8 mouse cellular contexts compared by ENCODE assay signal in the genomic region with DNA sequence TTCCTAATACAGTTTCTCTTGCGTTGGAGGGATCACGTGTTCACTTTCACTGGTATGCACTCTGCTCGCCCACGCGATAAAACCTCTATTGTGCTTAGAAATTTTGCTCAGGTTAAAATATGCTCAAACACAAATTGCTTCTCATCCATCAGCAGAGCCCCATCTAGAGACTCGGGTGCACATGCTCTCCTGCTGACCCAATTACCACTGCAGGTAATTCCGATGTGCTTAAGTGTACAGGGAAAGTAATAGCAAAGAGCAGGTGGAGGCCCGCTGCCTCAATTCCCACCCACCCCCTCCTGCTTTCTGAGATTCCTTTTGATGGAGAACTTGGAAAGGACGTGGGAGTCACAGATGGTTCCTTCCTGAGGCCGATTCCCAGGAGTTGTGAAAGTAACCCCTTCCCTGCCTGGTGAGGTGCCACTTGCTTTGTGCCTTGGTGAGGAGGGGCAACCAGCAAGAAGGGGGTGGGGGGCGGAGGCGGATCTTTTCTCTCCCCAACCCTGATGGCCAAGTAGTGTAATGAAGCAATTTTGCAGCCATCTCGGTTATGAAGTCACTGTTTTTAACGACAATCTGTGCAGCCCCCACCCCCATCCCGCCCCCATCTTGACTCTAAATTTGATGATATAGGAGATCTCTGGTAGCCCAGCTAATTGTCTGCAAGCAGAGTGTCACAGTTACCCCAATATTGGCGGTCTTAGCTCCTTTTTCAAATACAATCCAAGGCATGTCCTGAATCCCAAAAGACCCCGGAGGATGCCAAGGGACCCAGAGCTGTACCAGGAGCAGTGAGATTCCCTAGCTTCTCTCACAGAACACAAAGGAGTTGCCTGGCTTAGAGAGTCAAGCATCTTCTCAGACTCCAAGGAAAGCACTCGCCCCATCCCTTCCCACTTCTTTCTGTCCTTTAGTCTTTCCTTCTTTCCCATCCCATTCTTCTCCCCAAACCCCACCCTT. TPM values are rescaled to one million over a fixed set of nuclear protein-coding genes. Genes with fewer than 3 reads are reported as not detected.
DNase-seq lines count a peak whose midpoint lies in the region; ATAC-seq and TF ChIP-seq lines count a peak whose summit lies in the region.

No protein-coding gene starts in this region.

- H3K27me3 ChIP-seq in heart, embryonic 12.5 days (replicated peaks) = peaks cover 31% of the 10 kb centered on the region
- peaks cover 34% of the 10 kb centered on the region for H3K27me3 ChIP-seq in embryonic facial prominence, embryonic 15.5 days
- H3K27me3 ChIP-seq in intestine, postnatal 0 days (replicated peaks; ENCODE audit: control insufficient read depth, insufficient read depth, low read length) = peaks cover 26% of the 10 kb centered on the region
- H3K27me3 ChIP-seq in midbrain, embryonic 12.5 days = peaks cover 32% of the 10 kb centered on the region

- peak overlapping the region; percentile 70 for H3K4me3 ChIP-seq in heart, embryonic 12.5 days
- H3K4me3 ChIP-seq in embryonic facial prominence, embryonic 15.5 days (replicated peaks) = peak overlapping the region; percentile 70
- H3K4me3 ChIP-seq in intestine, postnatal 0 days (ENCODE audit: low read depth, low read length) = peak overlapping the region; percentile 50
- peak overlapping the region; percentile 76 for H3K4me3 ChIP-seq in midbrain, embryonic 12.5 days

- 5% methylated on average over 18 of the region's 18 CpGs for WGBS in heart, embryonic 12.5 days
- WGBS in embryonic facial prominence, embryonic 15.5 days = 3% methylated on average over 18 of the region's 18 CpGs
- 6% methylated on average over 18 of the region's 18 CpGs for WGBS in intestine, postnatal 0 days
- 3% methylated on average over 18 of the region's 18 CpGs for WGBS in midbrain, embryonic 12.5 days

- DNase-seq in heart, postnatal 10 days = no peak
- no peak for DNase-seq in adrenal gland, adult 8-10 months
- no peak for DNase-seq in kidney, postnatal 10 days

- H3K9me3 ChIP-seq in heart, embryonic 12.5 days (replicated peaks) = no peaks in the 10 kb centered on the region
- H3K9me3 ChIP-seq in embryonic facial prominence, embryonic 15.5 days (replicated peaks) = no peaks in the 10 kb centered on the region
- H3K9me3 ChIP-seq in intestine, postnatal 0 days (ENCODE audit: control insufficient read depth) = no peaks in the 10 kb centered on the region
- no peaks in the 10 kb centered on the region for H3K9me3 ChIP-seq in midbrain, embryonic 12.5 days

- intact Hi-C loops in heart, postnatal 10 days (cut with DNase I) = no loop called here

- no peak for TF ChIP-seq CTCF in intestine, postnatal 0 days (IDR thresholded peaks at IDR 0.05; ENCODE audit: low read depth)

- no peak for ATAC-seq in heart, embryonic 12.5 days (ENCODE audit: insufficient number of reproducible peaks, low FRiP score)
- no peak for ATAC-seq in embryonic facial prominence, embryonic 15.5 days (ENCODE audit: insufficient number of reproducible peaks, low FRiP score, low TSS enrichment, low read depth)
- ATAC-seq in intestine, postnatal 0 days = no peak
- 0 out of 2 replicates have a peak, but pooled peaks have one; percentile 1 for ATAC-seq in midbrain, embryonic 12.5 days (ENCODE audit: low FRiP score, low read depth)
- no peak; the same call in 1 of the 2 replicates for ATAC-seq in megakaryocyte, adult 5-6 weeks (ENCODE audit: poor library complexity, severe bottlenecking)

- H3K27ac ChIP-seq in heart, embryonic 12.5 days (ENCODE audit: poor library complexity, severe bottlenecking) = no peak overlapping the region
- no peak overlapping the region for H3K27ac ChIP-seq in embryonic facial prominence, embryonic 15.5 days (replicated peaks)
- no peak overlapping the region for H3K27ac ChIP-seq in intestine, postnatal 0 days (ENCODE audit: low read depth, low read length)
- 0 out of 2 replicates have a peak overlapping the region, but pooled peaks have one; percentile 35 for H3K27ac ChIP-seq in midbrain, embryonic 12.5 days (replicated peaks)

- H3K36me3 ChIP-seq in heart, embryonic 12.5 days = no peaks in the 10 kb centered on the region
- H3K36me3 ChIP-seq in embryonic facial prominence, embryonic 15.5 days = no peaks in the 10 kb centered on the region
- no peaks in the 10 kb centered on the region for H3K36me3 ChIP-seq in intestine, postnatal 0 days (ENCODE audit: control insufficient read depth, insufficient read depth)
- H3K36me3 ChIP-seq in midbrain, embryonic 12.5 days = no peaks in the 10 kb centered on the region

- peaks cover 18% of the 10 kb centered on the region for H3K4me1 ChIP-seq in heart, embryonic 12.5 days (replicated peaks)
- peaks cover 22% of the 10 kb centered on the region for H3K4me1 ChIP-seq in embryonic facial prominence, embryonic 15.5 days
- H3K4me1 ChIP-seq in intestine, postnatal 0 days (replicated peaks; ENCODE audit: control insufficient read depth, insufficient read depth, low read length) = no peaks in the 10 kb centered on the region; the same call in 1 of the 2 replicates
- H3K4me1 ChIP-seq in midbrain, embryonic 12.5 days = no peaks in the 10 kb centered on the region; the same call in 1 of the 2 replicates

- no peak overlapping the region for H3K9ac ChIP-seq in heart, embryonic 12.5 days
- H3K9ac ChIP-seq in embryonic facial prominence, embryonic 15.5 days = no peak overlapping the region
- no peak overlapping the region for H3K9ac ChIP-seq in intestine, postnatal 0 days (ENCODE audit: low read depth, low read length)
- peak overlapping the region; percentile 82 for H3K9ac ChIP-seq in midbrain, embryonic 12.5 days (replicated peaks)

- peak overlapping the region; percentile 99 for H3K4me2 ChIP-seq in heart, embryonic 12.5 days
- H3K4me2 ChIP-seq in embryonic facial prominence, embryonic 15.5 days (replicated peaks) = peak overlapping the region; percentile 99
- H3K4me2 ChIP-seq in intestine, postnatal 0 days (replicated peaks; ENCODE audit: low read depth) = peak overlapping the region; percentile 90
- H3K4me2 ChIP-seq in midbrain, embryonic 12.5 days (replicated peaks) = peak overlapping the region; percentile 89

RNA-seq across cellular contexts. Expression of gene Lrrc7, which starts 2.0 kb away (rescaled TPM):
- 0.08 and 0.24 TPM in 2 replicates for polyA plus RNA-seq in heart, embryonic 12.5 days (2016; fragmentation: Nextera tagmentation; extraction: Ambion mirVana)
- not detected for total RNA-seq in heart, postnatal 10 days (2021)
- polyA plus RNA-seq in embryonic facial prominence, embryonic 15.5 days (2015; fragmentation: Nextera tagmentation; extraction: Ambion mirVana) = 2.8 and 3.2 TPM in 2 replicates
- polyA plus RNA-seq in intestine, postnatal 0 days (2015; fragmentation: Nextera tagmentation; extraction: Ambion mirVana) = 0.10 and 0.13 TPM in 2 replicates
- 4.1 and 5.6 TPM in 2 replicates for polyA plus RNA-seq in midbrain, embryonic 12.5 days (2016; fragmentation: Nextera tagmentation; extraction: Ambion mirVana)
- total RNA-seq in adrenal gland, adult 8-10 months (2022) = under 1 TPM; 0.17 to 0.34 (median 0.25) TPM
- total RNA-seq in megakaryocyte, adult 5-6 weeks (2015) = not detected in 2 replicates
- total RNA-seq in megakaryocyte, adult 5-6 weeks (2017) = not detected in 2 replicates
